Mouse (Mus musculus): Measurements from ENCODE around the gene Slc9a3r1. TPM values are rescaled to one million over a fixed set of nuclear protein-coding genes. Genes with fewer than 3 reads are reported as not detected.

Gene Slc9a3r1
- total RNA-seq, 1 experiment from 2014 or later: 71.1 TPM

DNA sequence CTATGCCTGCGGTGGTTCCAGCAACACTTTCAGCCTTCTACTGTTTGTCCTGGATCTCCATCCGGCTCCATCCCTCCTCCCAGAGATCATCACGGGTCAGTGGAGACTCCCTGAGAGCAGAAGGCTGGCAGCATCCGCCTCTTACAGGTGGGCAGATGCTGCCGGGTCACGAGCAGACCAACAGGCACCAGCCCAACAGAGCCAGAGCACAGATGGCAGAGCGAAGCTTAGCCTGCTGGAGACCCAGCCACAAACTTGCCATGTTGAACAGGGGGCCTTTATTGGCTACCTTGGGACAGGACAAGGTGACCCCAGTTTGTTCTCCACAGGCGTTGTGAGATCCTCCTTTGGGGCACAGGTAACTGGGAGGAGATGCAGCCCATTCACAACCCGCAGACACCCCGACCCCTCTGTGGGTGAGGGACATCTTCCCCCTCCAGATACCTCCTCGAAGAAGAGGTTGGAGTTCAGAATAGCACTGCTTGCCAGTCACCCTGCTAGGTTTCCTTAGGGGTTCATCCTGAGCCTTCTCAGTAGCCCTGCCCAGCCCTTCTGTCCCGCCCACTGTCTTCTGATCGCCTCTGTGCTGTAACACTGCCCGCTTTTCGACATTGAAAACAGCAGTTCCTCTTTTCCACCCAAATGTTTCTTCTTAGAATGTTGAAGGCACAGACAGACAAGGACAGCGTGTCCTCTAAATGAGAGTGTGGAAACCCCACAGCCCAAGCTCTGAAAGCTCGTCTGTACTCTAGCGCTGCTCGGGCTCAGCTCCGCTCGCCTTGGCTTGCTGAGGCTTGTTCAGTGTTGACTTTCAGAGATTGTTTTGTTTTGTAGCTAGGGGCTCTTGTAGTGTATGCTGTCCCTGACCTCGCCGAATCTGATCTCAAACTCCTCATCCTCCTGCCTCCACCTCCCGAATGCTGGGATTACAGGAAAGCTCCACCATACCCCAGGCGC is 45.9 kb downstream of the Slc9a3r1 start:
- ATAC-seq (replicated peaks in 1 of 2; ENCODE audit: insufficient read depth in 1 of 2, low FRiP score in 2 of 2, low TSS enrichment in 1 of 2, low read depth in 1 of 2, poor library complexity in 2 of 2, severe bottlenecking in 2 of 2): peak; percentile 86 to 87

- ATAC-seq (replicated peaks in 1 of 2; ENCODE audit: insufficient read depth in 1 of 2, low FRiP score in 2 of 2, low TSS enrichment in 1 of 2, low read depth in 1 of 2, poor library complexity in 2 of 2, severe bottlenecking in 2 of 2): no peak
Measured at GRCm38 (mm10) chr11:115209958-115210357, 46.8 kb downstream of the Slc9a3r1 start.

DNA sequence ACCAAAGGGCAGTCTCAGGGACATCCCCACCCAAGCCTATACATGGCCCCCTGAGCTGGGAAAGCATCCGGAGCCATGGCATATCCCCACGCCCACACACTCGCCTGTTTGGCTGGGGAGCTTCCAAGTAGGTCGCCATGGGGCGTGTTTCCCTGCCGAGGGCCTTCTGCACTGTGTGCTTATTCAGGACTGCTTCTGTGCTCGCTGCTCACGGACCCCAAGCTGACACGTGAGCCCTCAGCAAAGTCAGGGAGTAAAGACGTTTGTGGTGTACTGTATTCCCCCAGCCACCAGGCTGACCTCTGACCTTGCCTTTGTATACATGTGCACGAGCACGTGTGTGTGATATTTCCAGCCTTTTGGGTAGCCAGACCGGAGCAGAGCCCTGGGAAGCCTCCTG is 49.0 kb downstream of the Slc9a3r1 start:
- no peak for ATAC-seq (replicated peaks in 1 of 2; ENCODE audit: insufficient read depth in 1 of 2, low FRiP score in 2 of 2, low TSS enrichment in 1 of 2, low read depth in 1 of 2, poor library complexity in 2 of 2, severe bottlenecking in 2 of 2)

- no peak for ATAC-seq (replicated peaks in 1 of 2; ENCODE audit: insufficient read depth in 1 of 2, low FRiP score in 2 of 2, low TSS enrichment in 1 of 2, low read depth in 1 of 2, poor library complexity in 2 of 2, severe bottlenecking in 2 of 2)
Measured at GRCm38 (mm10) chr11:115215123-115215522, 52.0 kb downstream of the Slc9a3r1 start.

DNA sequence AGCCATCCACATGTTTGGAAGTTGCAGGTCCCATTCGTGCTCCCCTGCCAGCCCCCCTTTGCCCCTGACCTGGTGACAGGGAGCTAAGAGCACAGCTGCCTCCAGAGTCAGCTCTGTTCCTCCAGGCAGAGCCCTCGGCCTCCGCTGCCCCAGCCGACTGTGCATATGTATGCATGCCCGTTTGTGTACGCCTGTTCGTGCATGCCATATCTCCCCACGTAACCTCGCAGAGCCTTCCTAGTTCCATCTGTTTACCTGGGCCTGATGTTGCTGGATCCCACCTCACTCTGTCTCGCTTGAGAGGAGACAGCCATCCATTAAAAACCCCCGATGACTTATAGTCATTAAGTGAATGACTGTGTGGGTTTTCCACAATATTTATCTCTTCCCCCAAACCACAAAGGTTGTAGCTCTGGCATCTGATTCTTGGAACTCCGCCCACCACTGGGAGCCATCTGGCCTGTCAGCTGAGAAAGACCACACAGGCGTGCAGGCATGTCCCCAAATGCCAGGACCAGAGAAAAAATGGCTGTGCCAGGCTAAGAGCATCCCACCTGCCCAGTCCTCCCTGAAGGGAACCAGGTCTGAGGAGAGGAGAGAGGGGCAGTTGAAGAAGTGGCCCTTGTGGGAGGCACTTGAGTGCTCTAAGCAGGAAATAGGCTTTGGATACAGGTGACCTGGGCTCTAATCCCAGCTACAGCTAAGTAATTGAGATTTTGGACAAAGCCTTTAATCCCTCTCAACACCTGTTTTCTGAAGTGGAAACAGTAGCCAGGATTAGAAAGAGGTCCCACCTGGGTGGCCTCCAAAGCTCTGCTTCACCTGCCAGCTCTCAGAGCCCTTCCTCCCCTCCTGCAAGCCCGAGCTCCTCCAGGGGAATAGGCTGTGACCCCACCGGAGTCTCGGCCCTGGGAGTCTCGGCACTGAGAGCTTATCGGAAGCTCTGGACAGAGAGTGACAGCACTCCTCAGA is 54.6 kb downstream of the Slc9a3r1 start:
- ATAC-seq (replicated peaks in 1 of 2; ENCODE audit: insufficient read depth in 1 of 2, low FRiP score in 2 of 2, low TSS enrichment in 1 of 2, low read depth in 1 of 2, poor library complexity in 2 of 2, severe bottlenecking in 2 of 2): no peak

GRCm38 (mm10) chr11:115219263-115219662 is 56.1 kb downstream of the Slc9a3r1 start:
- ATAC-seq (replicated peaks in 1 of 2; ENCODE audit: insufficient read depth in 1 of 2, low FRiP score in 2 of 2, low TSS enrichment in 1 of 2, low read depth in 1 of 2, poor library complexity in 2 of 2, severe bottlenecking in 2 of 2): no peak; a peak in 1 of 4 replicates

- ATAC-seq (replicated peaks in 1 of 2; ENCODE audit: insufficient read depth in 1 of 2, low FRiP score in 2 of 2, low TSS enrichment in 1 of 2, low read depth in 1 of 2, poor library complexity in 2 of 2, severe bottlenecking in 2 of 2): no peak
Measured at GRCm38 (mm10) chr11:115219685-115220084, 56.5 kb downstream of the Slc9a3r1 start.

- no peak for ATAC-seq (replicated peaks in 1 of 2; ENCODE audit: insufficient read depth in 1 of 2, low FRiP score in 2 of 2, low TSS enrichment in 1 of 2, low read depth in 1 of 2, poor library complexity in 2 of 2, severe bottlenecking in 2 of 2)
Measured at GRCm38 (mm10) chr11:115222077-115222476, 58.9 kb downstream of the Slc9a3r1 start.

GRCm38 (mm10) chr11:115222570-115222969 is 59.4 kb downstream of the Slc9a3r1 start:
- ATAC-seq (replicated peaks in 1 of 2; ENCODE audit: insufficient read depth in 1 of 2, low FRiP score in 2 of 2, low TSS enrichment in 1 of 2, low read depth in 1 of 2, poor library complexity in 2 of 2, severe bottlenecking in 2 of 2): no peak

DNA sequence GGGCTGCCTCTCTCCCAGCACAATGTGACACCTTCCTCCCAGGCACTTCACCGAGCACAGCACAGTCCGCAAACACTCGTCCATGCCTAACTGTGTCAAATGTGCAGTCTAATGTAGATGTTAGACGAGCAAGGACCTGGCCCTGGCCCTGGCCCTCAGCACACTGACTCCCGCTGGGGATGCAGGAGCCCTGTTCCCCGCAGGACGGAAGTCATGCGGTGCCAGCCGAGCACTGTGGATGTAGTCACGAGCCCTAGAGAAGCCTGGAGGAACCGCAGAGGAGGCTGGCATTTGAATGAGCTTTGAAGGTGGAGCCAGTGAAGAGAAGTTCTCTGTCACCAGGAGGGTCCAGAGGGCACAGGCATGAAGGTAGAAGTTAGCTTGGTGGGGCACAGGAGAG is 60.3 kb downstream of the Slc9a3r1 start:
- peak; percentile 56 to 68; a peak in 3 of 4 replicates for ATAC-seq (replicated peaks in 1 of 2; ENCODE audit: insufficient read depth in 1 of 2, low FRiP score in 2 of 2, low TSS enrichment in 1 of 2, low read depth in 1 of 2, poor library complexity in 2 of 2, severe bottlenecking in 2 of 2)

DNA sequence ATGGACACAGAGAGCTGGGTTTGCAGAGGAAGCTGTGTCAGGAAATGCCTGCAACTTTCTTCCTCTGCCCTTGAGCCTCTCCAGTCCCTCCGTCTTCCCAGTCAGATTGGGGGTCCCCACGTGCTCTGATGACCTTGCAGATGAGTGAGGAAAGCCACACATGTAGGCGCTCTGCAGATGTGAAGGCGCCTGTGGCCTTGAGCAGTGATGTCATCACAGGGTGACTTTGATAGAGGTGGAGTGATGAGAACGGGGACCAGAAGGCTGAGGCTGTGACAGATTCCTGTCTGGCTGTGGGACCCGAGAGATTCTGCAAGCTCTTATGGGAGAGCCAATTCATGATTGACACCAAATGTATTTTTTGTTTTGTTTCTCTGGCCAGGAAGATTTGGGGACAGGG is 60.7 kb downstream of the Slc9a3r1 start:
- ATAC-seq (replicated peaks in 1 of 2; ENCODE audit: insufficient read depth in 1 of 2, low FRiP score in 2 of 2, low TSS enrichment in 1 of 2, low read depth in 1 of 2, poor library complexity in 2 of 2, severe bottlenecking in 2 of 2): no peak; a peak in 1 of 4 replicates

- ATAC-seq (replicated peaks in 1 of 2; ENCODE audit: insufficient read depth in 1 of 2, low FRiP score in 2 of 2, low TSS enrichment in 1 of 2, low read depth in 1 of 2, poor library complexity in 2 of 2, severe bottlenecking in 2 of 2): no peak
Measured at GRCm38 (mm10) chr11:115224889-115225288, 61.7 kb downstream of the Slc9a3r1 start.

- no peak for ATAC-seq (replicated peaks in 1 of 2; ENCODE audit: insufficient read depth in 1 of 2, low FRiP score in 2 of 2, low TSS enrichment in 1 of 2, low read depth in 1 of 2, poor library complexity in 2 of 2, severe bottlenecking in 2 of 2)
Measured at GRCm38 (mm10) chr11:115225301-115225700, 62.2 kb downstream of the Slc9a3r1 start.

DNA sequence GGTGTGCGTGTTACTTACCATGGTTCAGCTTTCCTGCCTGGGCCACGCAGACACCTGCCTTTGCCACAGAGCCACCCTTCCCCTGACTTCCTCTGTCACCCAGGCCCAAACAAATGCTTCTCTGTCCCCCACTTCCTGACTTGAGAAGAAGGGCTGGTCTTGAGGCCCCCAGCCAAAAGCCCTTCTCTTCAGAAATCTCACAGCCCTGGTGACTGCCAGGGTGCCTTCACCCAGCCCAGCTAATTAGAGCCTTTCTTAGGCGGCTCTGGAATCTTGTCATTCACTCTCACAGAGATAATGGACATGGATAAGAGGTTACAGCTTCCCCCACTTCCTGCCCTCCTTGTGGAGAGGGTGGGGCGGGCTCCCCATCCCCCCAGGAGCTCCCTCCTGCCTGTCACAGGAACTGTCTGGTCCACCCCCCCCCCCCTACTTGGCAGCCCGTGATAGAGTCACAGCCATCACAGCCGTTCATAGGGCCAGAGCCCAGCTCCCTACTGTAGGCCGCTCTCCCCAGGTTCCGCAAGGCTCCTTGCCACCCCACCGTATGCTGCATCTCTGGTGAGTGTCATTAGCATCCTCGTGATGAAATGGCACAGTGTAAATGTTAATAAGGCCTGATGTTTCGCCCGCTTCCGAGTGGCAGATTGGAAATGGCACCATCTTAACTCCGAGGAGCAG is 63.8 kb downstream of the Slc9a3r1 start:
- no peak for ATAC-seq (replicated peaks in 1 of 2; ENCODE audit: insufficient read depth in 1 of 2, low FRiP score in 2 of 2, low TSS enrichment in 1 of 2, low read depth in 1 of 2, poor library complexity in 2 of 2, severe bottlenecking in 2 of 2)

DNA sequence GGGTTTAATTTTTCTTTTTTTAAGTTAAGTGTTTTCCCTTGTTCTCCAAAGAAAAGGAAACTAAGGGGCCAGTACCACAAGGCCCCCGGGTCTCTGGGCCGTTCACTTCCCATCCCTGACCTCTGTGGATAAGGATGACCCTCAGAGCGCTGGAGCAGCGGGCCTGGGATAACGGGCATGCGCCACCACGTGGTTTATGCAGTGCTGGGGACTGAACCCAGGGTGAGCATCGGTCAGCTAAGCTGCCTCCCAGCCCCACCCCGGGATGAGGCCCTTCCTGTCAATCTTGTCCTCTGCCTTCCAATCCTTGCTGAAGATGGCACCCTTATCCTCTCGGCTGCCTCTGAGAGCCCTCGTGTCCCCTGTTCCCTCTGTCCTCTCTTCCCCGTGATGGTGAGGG is 64.5 kb downstream of the Slc9a3r1 start:
- no peak for ATAC-seq (replicated peaks in 1 of 2; ENCODE audit: insufficient read depth in 1 of 2, low FRiP score in 2 of 2, low TSS enrichment in 1 of 2, low read depth in 1 of 2, poor library complexity in 2 of 2, severe bottlenecking in 2 of 2)

- no peak for ATAC-seq (replicated peaks in 1 of 2; ENCODE audit: insufficient read depth in 1 of 2, low FRiP score in 2 of 2, low TSS enrichment in 1 of 2, low read depth in 1 of 2, poor library complexity in 2 of 2, severe bottlenecking in 2 of 2)
Measured at GRCm38 (mm10) chr11:115228430-115228829, 65.3 kb downstream of the Slc9a3r1 start.

Measured in hematopoietic stem cell, adult 5-6 weeks (primary cell).